Mouse (Mus musculus): Measurements from ENCODE around the gene Lrrc8e. TPM values are rescaled to one million over a fixed set of nuclear protein-coding genes. Genes with fewer than 3 reads are reported as not detected.
"Not testable (repeated sequence)": the region's sequence is repeated elsewhere in the genome, so short reads cannot be mapped to it uniquely, and the experiment has no call there.

Gene Lrrc8e
- polyA plus RNA-seq, 1 experiment from 2014 or later, result 0.05 TPM

DNA sequence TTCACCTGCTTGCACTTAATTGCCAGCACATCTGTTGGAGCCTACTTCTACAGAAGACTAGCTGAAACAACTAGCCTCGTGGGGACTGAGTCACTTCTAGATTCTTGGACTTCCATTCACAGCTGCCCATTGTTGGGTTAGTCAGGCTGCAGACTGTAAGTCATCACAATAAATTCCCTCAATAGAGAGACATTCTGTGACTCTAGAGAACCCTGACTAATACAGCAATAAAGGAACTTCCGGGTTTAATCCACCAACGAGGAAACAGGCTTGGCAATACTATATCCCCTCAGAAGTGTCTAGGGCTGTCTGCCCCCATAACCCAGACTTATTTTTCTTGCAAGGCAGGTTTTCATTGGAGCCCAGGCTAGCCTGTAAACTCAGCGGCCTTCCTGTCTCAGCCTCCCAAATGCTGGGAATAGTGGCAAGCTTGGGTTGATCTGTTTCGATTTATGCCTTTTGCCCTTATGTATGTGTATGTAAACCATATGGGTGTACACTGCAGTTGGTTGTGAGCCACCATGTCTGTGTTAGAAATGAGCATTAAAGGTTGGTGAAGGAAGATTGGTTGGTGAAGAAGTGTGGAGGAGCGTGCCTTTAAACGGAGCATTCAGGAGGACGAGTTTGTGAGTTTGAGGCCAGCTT, 25.6 kb downstream of the Lrrc8e start:
- Histone ChIP-seq H3K27me3 (ENCODE audit: control insufficient read depth, insufficient read depth, low read length) (no peaks in the 10 kb centered on the region), H3K4me2 (replicated peaks) (peak overlapping the region; percentile 72), H3K9ac (peak overlapping the region; percentile 63), H3K4me3 (replicated peaks; ENCODE audit: low read length) (peak overlapping the region; percentile 49), H3K9me3 (ENCODE audit: control insufficient read depth, low read length) (no peaks in the 10 kb centered on the region), H3K4me1 (replicated peaks; ENCODE audit: control insufficient read depth, insufficient read depth, low read length) (peaks cover 26% of the 10 kb centered on the region), H3K27ac (peak overlapping the region; percentile 81), H3K36me3 (replicated peaks; ENCODE audit: control insufficient read depth, insufficient read depth) (peaks cover 47% of the 10 kb centered on the region)
- 51% methylated on average over 8 of the region's 8 CpGs for WGBS
- DNase-seq (ENCODE audit: low spot score) (no peak), ATAC-seq (ENCODE audit: low FRiP score) (no peak)

DNA sequence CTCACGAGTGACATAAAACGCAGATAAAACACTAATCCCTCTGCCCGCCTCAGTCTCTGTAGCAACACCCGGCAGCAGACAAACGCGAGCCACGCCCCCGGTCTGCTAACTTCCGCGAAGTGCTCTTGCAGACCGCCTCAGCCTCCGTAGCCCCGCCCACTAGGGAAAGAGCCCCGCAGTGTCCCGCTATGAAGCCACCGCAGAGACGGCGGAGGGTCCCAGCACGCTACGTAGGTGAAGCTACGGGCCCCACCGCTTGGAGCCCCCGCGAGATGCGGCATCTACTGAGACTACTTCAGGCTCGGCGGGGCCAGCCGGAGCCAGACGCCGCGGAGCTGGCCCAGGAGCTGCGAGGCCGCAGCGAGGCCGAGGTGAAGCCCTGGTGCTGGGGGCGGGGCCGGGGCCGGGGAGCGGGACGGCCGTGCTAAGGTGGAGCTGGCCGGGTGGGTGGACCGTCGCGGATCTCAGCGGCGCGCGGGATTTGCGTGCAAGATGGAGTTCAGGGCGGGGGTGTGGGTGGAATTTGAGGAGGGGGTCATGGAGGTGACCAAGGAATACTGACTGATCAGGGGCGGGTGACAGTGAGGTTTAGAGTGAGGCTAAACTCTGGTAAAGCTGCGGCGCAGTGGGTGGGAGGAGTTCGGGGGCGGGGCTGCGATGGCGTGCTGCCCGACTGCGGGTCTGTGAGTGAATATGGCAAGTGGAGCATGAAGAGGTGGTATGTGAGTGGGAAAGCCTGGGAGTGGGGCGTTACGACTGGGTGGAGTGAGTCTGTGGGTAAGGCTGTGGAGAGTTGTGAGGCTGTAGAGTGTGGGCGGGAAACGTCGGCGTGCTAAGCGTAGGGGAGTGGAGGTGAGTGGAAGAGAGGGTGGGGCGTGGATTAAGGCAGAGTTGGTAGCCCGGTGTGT, 26.6 kb downstream of the Lrrc8e start, which contains the start of gene Snapc2:
TSS of gene Snapc2 (plus strand) at position 147 of the 908 bp plus-strand sequence.
- Histone ChIP-seq H3K27me3 (ENCODE audit: control insufficient read depth, insufficient read depth, low read length) (no peaks in the 10 kb centered on the region), H3K36me3 (replicated peaks; ENCODE audit: control insufficient read depth, insufficient read depth) (peaks cover 39% of the 10 kb centered on the region), H3K4me2 (replicated peaks) (peak within 1 kb of the TSS; percentile 72), H3K4me1 (replicated peaks; ENCODE audit: control insufficient read depth, insufficient read depth, low read length) (peaks cover 34% of the 10 kb centered on the region), H3K4me3 (replicated peaks; ENCODE audit: low read length) (peak within 1 kb of the TSS; percentile 49), H3K27ac (peak within 1 kb of the TSS; percentile 81), H3K9me3 (ENCODE audit: control insufficient read depth, low read length) (no peaks in the 10 kb centered on the region), H3K9ac (peak within 1 kb of the TSS; percentile 63)
- peak; percentile 93 for DNase-seq (ENCODE audit: low spot score)
- under 1% methylated on average over 69 of the region's 69 CpGs for WGBS
- peak; percentile 90 for ATAC-seq (ENCODE audit: low FRiP score)

DNA sequence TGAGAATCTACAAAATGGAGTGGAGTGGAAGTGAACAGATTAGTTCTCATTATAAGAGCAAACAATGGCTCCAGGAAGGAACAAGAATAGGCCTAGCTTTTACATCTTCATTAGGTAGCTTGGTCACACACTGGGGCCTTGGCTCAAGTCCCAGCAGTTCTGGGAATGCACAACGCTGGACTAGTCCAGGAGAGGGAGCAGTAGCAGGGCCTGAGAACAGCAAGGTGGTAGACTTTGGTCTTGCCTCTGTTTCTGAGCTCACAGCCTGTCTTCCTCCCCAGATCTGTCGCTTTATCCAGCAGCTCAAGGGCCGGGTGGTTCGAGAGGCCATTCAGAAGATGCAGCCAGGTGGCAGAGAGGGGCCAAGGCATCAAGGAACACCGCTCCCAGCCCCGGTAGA, 27.4 kb downstream of the Lrrc8e start:
- ATAC-seq (ENCODE audit: low FRiP score) (no peak), DNase-seq (ENCODE audit: low spot score) (peak; percentile 77)
- no peaks in the 10 kb centered on the region for H3K9me3 ChIP-seq (ENCODE audit: control insufficient read depth, low read length)
- H3K4me2 ChIP-seq (replicated peaks), result peak overlapping the region; percentile 72
- peak overlapping the region; percentile 49 for H3K4me3 ChIP-seq (replicated peaks; ENCODE audit: low read length)
- H3K27me3 ChIP-seq (ENCODE audit: control insufficient read depth, insufficient read depth, low read length), result no peaks in the 10 kb centered on the region
- 67% methylated on average over 6 of the region's 6 CpGs for WGBS
- peak overlapping the region; percentile 63; the same call in 1 of the 2 replicates for H3K9ac ChIP-seq
- peaks cover 38% of the 10 kb centered on the region for H3K36me3 ChIP-seq (replicated peaks; ENCODE audit: control insufficient read depth, insufficient read depth)
- peak overlapping the region; percentile 81; the same call in 1 of the 2 replicates for H3K27ac ChIP-seq
- peaks cover 34% of the 10 kb centered on the region for H3K4me1 ChIP-seq (replicated peaks; ENCODE audit: control insufficient read depth, insufficient read depth, low read length)

DNA sequence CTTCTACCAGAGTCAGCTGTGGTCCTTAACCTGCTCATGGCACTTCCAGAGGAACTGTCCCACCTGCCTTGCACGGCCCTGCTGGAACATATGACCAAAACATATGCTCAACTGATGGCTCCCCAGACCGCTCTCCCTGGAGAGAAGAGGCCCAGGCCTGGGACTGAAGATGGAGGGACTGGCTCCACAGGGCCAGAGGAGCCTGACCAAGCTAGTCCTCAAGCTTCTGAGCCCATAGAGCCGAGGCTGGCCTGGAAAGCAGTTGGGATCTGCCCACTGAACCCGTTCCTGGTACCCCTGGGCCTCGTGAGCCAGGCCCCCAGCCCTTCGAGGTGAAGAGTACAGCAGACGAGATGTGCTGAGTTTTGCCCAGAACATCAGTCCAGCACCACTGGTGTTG, 28.8 kb downstream of the Lrrc8e start:
- H3K4me2 ChIP-seq (replicated peaks); ATAC-seq (ENCODE audit: low FRiP score); H3K27ac ChIP-seq; H3K9ac ChIP-seq; H3K4me3 ChIP-seq (replicated peaks; ENCODE audit: low read length); DNase-seq (ENCODE audit: low spot score); H3K27me3 ChIP-seq (ENCODE audit: control insufficient read depth, insufficient read depth, low read length); H3K9me3 ChIP-seq (ENCODE audit: control insufficient read depth, low read length): not testable (repeated sequence)
- Histone ChIP-seq H3K4me1 (replicated peaks; ENCODE audit: control insufficient read depth, insufficient read depth, low read length) (peaks cover 34% of the 10 kb centered on the region), H3K36me3 (replicated peaks; ENCODE audit: control insufficient read depth, insufficient read depth) (peaks cover 38% of the 10 kb centered on the region)
- WGBS, result 88% methylated on average over 7 of the region's 7 CpGs

DNA sequence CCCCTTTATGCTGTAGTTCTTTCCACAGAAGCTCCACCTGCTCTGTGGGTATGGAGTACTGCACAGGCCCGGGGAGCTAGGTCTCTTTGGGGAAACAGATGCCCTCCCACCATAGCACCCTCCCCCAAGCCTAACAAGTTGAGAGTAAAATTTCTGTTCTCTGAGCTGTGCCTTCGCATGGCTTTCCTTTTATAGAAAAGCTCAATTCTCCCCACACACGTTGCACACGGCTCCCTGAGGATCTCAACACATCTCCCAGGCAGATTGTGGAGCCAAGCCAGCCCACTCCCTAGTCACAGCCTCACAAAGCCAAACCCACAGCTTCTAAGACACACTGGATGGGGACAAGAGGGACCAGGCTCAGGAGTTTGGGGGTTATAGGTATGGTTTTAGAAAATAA, 30.3 kb downstream of the Lrrc8e start:
- H3K9me3 ChIP-seq (ENCODE audit: control insufficient read depth, low read length), result no peaks in the 10 kb centered on the region
- no peak for DNase-seq (ENCODE audit: low spot score)
- H3K4me3 ChIP-seq (replicated peaks; ENCODE audit: low read length), result peak overlapping the region; percentile 53; the same call in 1 of the 2 replicates
- H3K9ac ChIP-seq, result peak overlapping the region; percentile 75
- H3K4me2 ChIP-seq (replicated peaks), result peak overlapping the region; percentile 61
- no peak for ATAC-seq (ENCODE audit: low FRiP score)
- H3K27ac ChIP-seq, result peak overlapping the region; percentile 38; the same call in 1 of the 2 replicates
- H3K27me3 ChIP-seq (ENCODE audit: control insufficient read depth, insufficient read depth, low read length), result no peaks in the 10 kb centered on the region
- H3K4me1 ChIP-seq (replicated peaks; ENCODE audit: control insufficient read depth, insufficient read depth, low read length), result peaks cover 34% of the 10 kb centered on the region
- WGBS, result 52% methylated on average over 4 of the region's 4 CpGs
- H3K36me3 ChIP-seq (replicated peaks; ENCODE audit: control insufficient read depth, insufficient read depth), result peaks cover 50% of the 10 kb centered on the region

DNA sequence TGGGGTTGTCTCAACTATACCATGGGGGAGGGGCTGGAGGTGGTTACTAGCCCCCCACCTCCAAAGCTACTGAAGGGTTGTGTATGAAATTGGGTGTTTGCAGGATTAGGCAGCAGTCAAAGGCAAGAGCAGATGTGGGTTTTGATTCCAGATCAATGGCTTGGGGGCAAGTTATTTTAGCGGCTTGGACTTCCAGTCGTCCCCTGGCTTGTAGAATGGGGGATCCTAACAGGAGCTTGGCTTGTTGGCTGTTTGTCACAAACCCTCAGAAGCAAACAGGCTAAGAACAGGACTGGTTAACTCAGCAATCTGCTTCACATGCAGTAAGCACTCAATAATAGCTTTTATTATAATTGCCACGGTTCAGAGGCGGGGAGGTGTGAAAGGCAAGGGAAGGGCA, 30.7 kb downstream of the Lrrc8e start:
- DNase-seq (ENCODE audit: low spot score), result no peak
- Histone ChIP-seq H3K4me2 (replicated peaks) (peak overlapping the region; percentile 61), H3K4me1 (replicated peaks; ENCODE audit: control insufficient read depth, insufficient read depth, low read length) (peaks cover 31% of the 10 kb centered on the region), H3K9me3 (ENCODE audit: control insufficient read depth, low read length) (no peaks in the 10 kb centered on the region), H3K4me3 (replicated peaks; ENCODE audit: low read length) (peak overlapping the region; percentile 53), H3K27me3 (ENCODE audit: control insufficient read depth, insufficient read depth, low read length) (no peaks in the 10 kb centered on the region), H3K36me3 (replicated peaks; ENCODE audit: control insufficient read depth, insufficient read depth) (peaks cover 55% of the 10 kb centered on the region), H3K9ac (peak overlapping the region; percentile 75), H3K27ac (peak overlapping the region; percentile 88; the same call in 1 of the 2 replicates)
- 54% methylated on average over 4 of the region's 4 CpGs for WGBS
- ATAC-seq (ENCODE audit: low FRiP score), result no peak

DNA sequence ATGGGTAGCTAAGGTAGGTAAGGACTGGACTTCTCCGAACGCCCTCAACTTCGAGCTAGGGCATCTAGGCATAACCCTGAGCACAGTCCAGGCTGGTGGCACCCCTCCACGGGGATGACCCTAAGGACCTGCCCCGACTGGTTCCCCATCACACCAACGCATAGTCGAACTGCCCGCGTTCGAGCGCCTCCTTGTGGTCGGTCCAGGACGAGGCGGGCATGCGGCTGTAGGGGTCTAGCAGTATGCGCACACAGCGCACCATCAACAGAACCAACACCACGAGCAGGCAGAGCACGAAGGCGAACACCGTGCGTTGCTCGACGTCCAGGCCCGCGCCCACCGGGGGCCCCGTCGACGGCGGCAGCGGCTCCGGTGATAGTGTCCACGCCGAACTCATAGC, 31.6 kb downstream of the Lrrc8e start:
- Histone ChIP-seq H3K4me3 (replicated peaks; ENCODE audit: low read length) (peak overlapping the region; percentile 53), H3K36me3 (replicated peaks; ENCODE audit: control insufficient read depth, insufficient read depth) (peaks cover 64% of the 10 kb centered on the region), H3K27ac (peak overlapping the region; percentile 88), H3K4me1 (replicated peaks; ENCODE audit: control insufficient read depth, insufficient read depth, low read length) (peaks cover 27% of the 10 kb centered on the region), H3K27me3 (ENCODE audit: control insufficient read depth, insufficient read depth, low read length) (no peaks in the 10 kb centered on the region), H3K9ac (peak overlapping the region; percentile 75), H3K9me3 (ENCODE audit: control insufficient read depth, low read length) (no peaks in the 10 kb centered on the region), H3K4me2 (replicated peaks) (peak overlapping the region; percentile 61)
- ATAC-seq (ENCODE audit: low FRiP score) (peak; percentile 60), DNase-seq (ENCODE audit: low spot score) (peak; percentile 89)
- WGBS, result 2% methylated on average over 35 of the region's 35 CpGs

DNA sequence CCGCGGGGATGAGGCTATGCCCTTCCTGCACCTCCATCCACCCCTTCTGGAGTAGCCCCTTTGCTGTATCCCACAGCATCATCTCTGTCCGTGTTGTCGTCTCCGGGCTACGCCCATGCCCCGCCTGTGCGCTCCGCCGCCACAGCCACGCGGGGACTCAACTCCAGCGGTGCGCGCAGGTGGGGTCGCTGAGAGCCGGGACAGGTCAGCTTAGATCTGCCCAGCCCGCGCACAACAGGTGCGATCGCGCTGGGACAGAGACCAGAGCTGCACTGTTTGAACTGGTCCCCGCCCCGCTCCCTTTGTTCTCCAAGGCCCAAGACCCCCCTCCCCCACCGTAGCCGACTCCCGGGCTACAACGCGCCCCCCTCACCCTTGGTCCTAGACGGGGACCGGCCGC, 32.1 kb downstream of the Lrrc8e start:
- no peak for DNase-seq (ENCODE audit: low spot score)
- H3K4me2 ChIP-seq (replicated peaks), result peak overlapping the region; percentile 61
- no peaks in the 10 kb centered on the region for H3K9me3 ChIP-seq (ENCODE audit: control insufficient read depth, low read length)
- H3K4me3 ChIP-seq (replicated peaks; ENCODE audit: low read length), result peak overlapping the region; percentile 53
- peak overlapping the region; percentile 88 for H3K27ac ChIP-seq
- peak; percentile 76 for ATAC-seq (ENCODE audit: low FRiP score)
- peaks cover 25% of the 10 kb centered on the region for H3K4me1 ChIP-seq (replicated peaks; ENCODE audit: control insufficient read depth, insufficient read depth, low read length)
- H3K9ac ChIP-seq, result peak overlapping the region; percentile 75
- H3K36me3 ChIP-seq (replicated peaks; ENCODE audit: control insufficient read depth, insufficient read depth), result peaks cover 68% of the 10 kb centered on the region
- under 1% methylated on average over 32 of the region's 32 CpGs for WGBS
- no peaks in the 10 kb centered on the region for H3K27me3 ChIP-seq (ENCODE audit: control insufficient read depth, insufficient read depth, low read length)

Data from hindbrain, embryonic 14.5 days (tissue).